Comparison of ENCODE assay signal across 8 mouse cellular contexts in genomic region chr4:108618586-108618985, GRCm38 (mm10). TPM values are rescaled to one million over a fixed set of nuclear protein-coding genes. Genes with fewer than 3 reads are reported as not detected.
DNase-seq lines count a peak whose midpoint lies in the region; ATAC-seq lines count a peak whose summit lies in the region.

No protein-coding gene starts in this region.

- H3K4me3 ChIP-seq in megakaryocyte, embryonic 14.5 days (replicated peaks): peak overlapping the region; percentile 97
- H3K4me3 ChIP-seq in intestine, embryonic 16.5 days (ENCODE audit: low read length): no peak overlapping the region; the same call in 1 of the 2 replicates
- peak overlapping the region; percentile 82; the same call in 1 of the 2 replicates for H3K4me3 ChIP-seq in stomach, embryonic 15.5 days (replicated peaks)

- peak overlapping the region; percentile 70; the same call in 1 of the 2 replicates for H3K4me2 ChIP-seq in intestine, embryonic 16.5 days (ENCODE audit: low read depth, low read length)
- H3K4me2 ChIP-seq in stomach, embryonic 15.5 days: peak overlapping the region; percentile 87

- H3K4me1 ChIP-seq in megakaryocyte, embryonic 14.5 days: peaks cover 29% of the 10 kb centered on the region
- peaks cover 3% of the 10 kb centered on the region; the same call in 1 of the 2 replicates for H3K4me1 ChIP-seq in intestine, embryonic 16.5 days (ENCODE audit: control insufficient read depth, insufficient read depth, low read length)
- H3K4me1 ChIP-seq in stomach, embryonic 15.5 days: peaks cover 11% of the 10 kb centered on the region; the same call in 1 of the 2 replicates

- DNase-seq in cerebellum, adult 8-10 months: peak; percentile 16
- DNase-seq in cerebellum, postnatal 4 days (ENCODE audit: low spot score in 2 of 2): no peak
- DNase-seq in left cerebral cortex, postnatal 25 days (ENCODE audit: low spot score in 2 of 2): no peak

- H3K9ac ChIP-seq in intestine, embryonic 16.5 days (ENCODE audit: low read depth, low read length): peak overlapping the region; percentile 88
- no peak overlapping the region for H3K9ac ChIP-seq in stomach, embryonic 15.5 days

- intact Hi-C loops in left cerebral cortex, postnatal 25 days (cut with DNase I): loop anchor here (2.0 kb wide), 1 partner anchor 40 kb away; the partner anchor contains the start of genes Orc1 and Prpf38a

- H3K27ac ChIP-seq in intestine, embryonic 16.5 days (ENCODE audit: low read length): peak overlapping the region; percentile 82
- peak overlapping the region; percentile 89 for H3K27ac ChIP-seq in stomach, embryonic 15.5 days

- H3K36me3 ChIP-seq in megakaryocyte, embryonic 14.5 days (replicated peaks; ENCODE audit: low read length): peaks cover 52% of the 10 kb centered on the region
- H3K36me3 ChIP-seq in intestine, embryonic 16.5 days (ENCODE audit: control insufficient read depth, insufficient read depth, low read length): no peaks in the 10 kb centered on the region
- H3K36me3 ChIP-seq in stomach, embryonic 15.5 days: no peaks in the 10 kb centered on the region

- H3K9me3 ChIP-seq in megakaryocyte, embryonic 14.5 days: no peaks in the 10 kb centered on the region
- no peaks in the 10 kb centered on the region for H3K9me3 ChIP-seq in intestine, embryonic 16.5 days (ENCODE audit: control insufficient read depth, low read length)
- no peaks in the 10 kb centered on the region for H3K9me3 ChIP-seq in stomach, embryonic 15.5 days

- no peaks in the 10 kb centered on the region for H3K27me3 ChIP-seq in megakaryocyte, embryonic 14.5 days (replicated peaks)
- H3K27me3 ChIP-seq in intestine, embryonic 16.5 days (replicated peaks; ENCODE audit: control insufficient read depth, insufficient read depth, low read length): no peaks in the 10 kb centered on the region
- no peaks in the 10 kb centered on the region for H3K27me3 ChIP-seq in stomach, embryonic 15.5 days (replicated peaks)

- 58% methylated on average over 4 of the region's 4 CpGs for WGBS in intestine, embryonic 16.5 days
- whole genome bisulfite sequencing in stomach, embryonic 15.5 days: 56% methylated on average over 4 of the region's 4 CpGs

- ATAC-seq in megakaryocyte, adult 5-6 weeks (ENCODE audit: poor library complexity, severe bottlenecking): no peak
- no peak for ATAC-seq in intestine, embryonic 16.5 days
- ATAC-seq in stomach, embryonic 15.5 days (ENCODE audit: insufficient read depth, low FRiP score, low read depth): no peak
- no peak for ATAC-seq in activated CD4-positive, CD25-positive, alpha-beta regulatory T cell, adult 4 months

RNA-seq across cellular contexts. Expression of gene Cc2d1b, which starts 1.2 kb away (rescaled TPM):
- polyA plus RNA-seq in megakaryocyte, embryonic 14.5 days (2012; ENCODE audit: insufficient read depth, low replicate concordance): 24.8 and 45.3 TPM in 2 replicates
- 12.1 and 16.7 TPM in 2 replicates for total RNA-seq in megakaryocyte, adult 5-6 weeks (2015)
- 29.0 and 31.5 TPM in 2 replicates for total RNA-seq in megakaryocyte, adult 5-6 weeks (2017)
- 33.0 and 35.2 TPM in 2 replicates for polyA plus RNA-seq in intestine, embryonic 16.5 days (2015; fragmentation: Nextera tagmentation; extraction: Ambion mirVana)
- polyA plus RNA-seq in stomach, embryonic 15.5 days (2015; fragmentation: Nextera tagmentation; extraction: Ambion mirVana): 26.6 and 32.5 TPM in 2 replicates
- polyA plus RNA-seq in activated CD4-positive, CD25-positive, alpha-beta regulatory T cell, adult 4 months (2017; shearing (Covaris generic)): 10 to 100 TPM; 23.4 to 34.7 TPM
- 10 to 100 TPM; 31.9 to 34.3 TPM for total RNA-seq in left cerebral cortex, postnatal 25 days (2021)

RNA-seq across cellular contexts. Expression of gene Orc1, which starts 39.4 kb away (rescaled TPM):
- polyA plus RNA-seq in megakaryocyte, embryonic 14.5 days (2012; ENCODE audit: insufficient read depth, low replicate concordance): 0.80 and 3.7 TPM in 2 replicates
- 5.0 and 5.1 TPM in 2 replicates for total RNA-seq in megakaryocyte, adult 5-6 weeks (2015)
- total RNA-seq in megakaryocyte, adult 5-6 weeks (2017): 4.1 and 5.6 TPM in 2 replicates
- 9.4 and 10.3 TPM in 2 replicates for polyA plus RNA-seq in intestine, embryonic 16.5 days (2015; fragmentation: Nextera tagmentation; extraction: Ambion mirVana)
- polyA plus RNA-seq in stomach, embryonic 15.5 days (2015; fragmentation: Nextera tagmentation; extraction: Ambion mirVana): 9.7 and 10.2 TPM in 2 replicates
- polyA plus RNA-seq in activated CD4-positive, CD25-positive, alpha-beta regulatory T cell, adult 4 months (2017; shearing (Covaris generic)): 1 to 10 TPM; 3.0 to 3.7 TPM
- under 1 TPM; 0.27 to 0.39 TPM for total RNA-seq in left cerebral cortex, postnatal 25 days (2021)

RNA-seq across cellular contexts. Expression of gene Prpf38a, which starts 39.5 kb away (rescaled TPM):
- 1.5 and 5.3 TPM in 2 replicates for polyA plus RNA-seq in megakaryocyte, embryonic 14.5 days (2012; ENCODE audit: insufficient read depth, low replicate concordance)
- total RNA-seq in megakaryocyte, adult 5-6 weeks (2015): 47.2 and 49.8 TPM in 2 replicates
- total RNA-seq in megakaryocyte, adult 5-6 weeks (2017): 78.5 and 92.3 TPM in 2 replicates
- 72.3 and 78.8 TPM in 2 replicates for polyA plus RNA-seq in intestine, embryonic 16.5 days (2015; fragmentation: Nextera tagmentation; extraction: Ambion mirVana)
- polyA plus RNA-seq in stomach, embryonic 15.5 days (2015; fragmentation: Nextera tagmentation; extraction: Ambion mirVana): 79.0 and 80.9 TPM in 2 replicates
- 10 to 100 TPM; 52.3 to 71.5 TPM for polyA plus RNA-seq in activated CD4-positive, CD25-positive, alpha-beta regulatory T cell, adult 4 months (2017; shearing (Covaris generic))
- total RNA-seq in left cerebral cortex, postnatal 25 days (2021): 10 to 100 TPM; 28.1 to 32.9 TPM
